Mouse (Mus musculus) lung, postnatal 0 days (tissue): ENCODE measurements at regions not wholly inside any gene's neighbourhood (a gene's known extent, or its start where the extent isn't known, plus 50 kb on each side); places are given as distances from the start of the nearest gene placed in this dataset.
"Not testable (repeated sequence)": the region's sequence is repeated elsewhere in the genome, so short reads cannot be mapped to it uniquely, and the experiment has no call there.

Experiments used
- ATAC-seq: fragments of 200-750 bp; cut with Nextera tagmentation; 2 replicates; pipeline ENCODE4 v1.8.0; 2017; ENCODE audit warnings: moderate library complexity
- DNase-seq: peaks from one replicate; pipeline ENCODE4 v3.0.0-alpha.2; 2016; ENCODE audit warnings: low spot score
- H3K27ac ChIP-seq: fragments of 300-500 bp; sonication (generic); 2 replicates; pipeline ENCODE4 v1.5.1; 2014; ENCODE audit warnings: antibody characterized with exemption, mild to moderate bottlenecking, low read length, mixed read lengths
- H3K27me3 ChIP-seq: fragments of 300-500 bp; sonication (generic); replicated peaks from 2 replicates; pipeline ENCODE4 v1.6.1; 2014; ENCODE audit warnings: low read length, mixed read lengths; ENCODE audit not compliant: insufficient read depth
- H3K36me3 ChIP-seq: fragments of 300-500 bp; sonication (generic); 2 replicates; pipeline ENCODE4 v1.6.1; 2014; ENCODE audit warnings: low read length, mixed read lengths; ENCODE audit not compliant: insufficient read depth
- H3K4me1 ChIP-seq: fragments of 300-500 bp; sonication (generic); 2 replicates; pipeline ENCODE4 v1.6.1; 2014; ENCODE audit warnings: antibody characterized with exemption, low read depth, low read length, mixed read lengths; ENCODE audit not compliant: insufficient read depth
- H3K4me2 ChIP-seq: fragments of 300-500 bp; sonication (generic); replicated peaks from 2 replicates; pipeline ENCODE4 v1.6.1; 2014; ENCODE audit warnings: low read depth, mild to moderate bottlenecking, low read length, moderate library complexity, mixed read lengths
- H3K4me3 ChIP-seq: fragments of 300-500 bp; sonication (generic); 2 replicates; pipeline ENCODE4 v1.5.1; 2014; ENCODE audit warnings: low read depth, low read length
- H3K9ac ChIP-seq: fragments of 300-500 bp; sonication (generic); replicated peaks from 2 replicates; pipeline ENCODE4 v1.6.1; 2014; ENCODE audit warnings: low read depth, mild to moderate bottlenecking
- H3K9me3 ChIP-seq: fragments of 300-500 bp; sonication (generic); 2 replicates; pipeline ENCODE4 v1.6.1; 2016; ENCODE audit warnings: low read length, mixed read lengths
- CTCF ChIP-seq: IDR thresholded peaks from 2 replicates; pipeline ENCODE4 v1.5.1; 2016; ENCODE audit warnings: antibody characterized with exemption, mild to moderate bottlenecking
- EP300 ChIP-seq: IDR thresholded peaks from 2 replicates; pipeline ENCODE4 v1.6.1; 2016; ENCODE audit warnings: antibody characterized with exemption, mild to moderate bottlenecking, control low read depth
- WGBS: fragments of 180-500 bp; shearing (Covaris S2); extraction: QIAGEN DNeasy Blood & Tissue Kit; methylation state at CpG from one replicate; pipeline ENCODE4 v1.1.7; 2014; 5-methylcytosine and 5-hydroxymethylcytosine counted together

GRCm38 (mm10) chr15:19242962-19243361 lies 424.2 kb downstream of the Cdh10 start:
- not testable (repeated sequence) for H3K27me3 ChIP-seq, H3K4me3 ChIP-seq, H3K9me3 ChIP-seq, DNase-seq, ATAC-seq, H3K4me2 ChIP-seq, H3K4me1 ChIP-seq, H3K9ac ChIP-seq, H3K36me3 ChIP-seq, H3K27ac ChIP-seq
- WGBS, result 50% methylated on average over 2 of the region's 2 CpGs

- ATAC-seq (no peak), DNase-seq (no peak)
- no peak overlapping the region for H3K4me2 ChIP-seq
- no peaks in the 10 kb centered on the region for H3K9me3 ChIP-seq
- H3K4me1 ChIP-seq, result no peaks in the 10 kb centered on the region
- no peak overlapping the region for H3K9ac ChIP-seq
- TF ChIP-seq EP300 (no peak), CTCF (no peak)
- no peak overlapping the region for H3K27ac ChIP-seq
- WGBS, result 53% methylated on average over 4 of the region's 4 CpGs
- H3K4me3 ChIP-seq, result no peak overlapping the region
- H3K36me3 ChIP-seq, result no peaks in the 10 kb centered on the region
- H3K27me3 ChIP-seq, result no peaks in the 10 kb centered on the region
Measured at GRCm38 (mm10) chr15:19247489-19247888, 428.7 kb downstream of the Cdh10 start.

DNA sequence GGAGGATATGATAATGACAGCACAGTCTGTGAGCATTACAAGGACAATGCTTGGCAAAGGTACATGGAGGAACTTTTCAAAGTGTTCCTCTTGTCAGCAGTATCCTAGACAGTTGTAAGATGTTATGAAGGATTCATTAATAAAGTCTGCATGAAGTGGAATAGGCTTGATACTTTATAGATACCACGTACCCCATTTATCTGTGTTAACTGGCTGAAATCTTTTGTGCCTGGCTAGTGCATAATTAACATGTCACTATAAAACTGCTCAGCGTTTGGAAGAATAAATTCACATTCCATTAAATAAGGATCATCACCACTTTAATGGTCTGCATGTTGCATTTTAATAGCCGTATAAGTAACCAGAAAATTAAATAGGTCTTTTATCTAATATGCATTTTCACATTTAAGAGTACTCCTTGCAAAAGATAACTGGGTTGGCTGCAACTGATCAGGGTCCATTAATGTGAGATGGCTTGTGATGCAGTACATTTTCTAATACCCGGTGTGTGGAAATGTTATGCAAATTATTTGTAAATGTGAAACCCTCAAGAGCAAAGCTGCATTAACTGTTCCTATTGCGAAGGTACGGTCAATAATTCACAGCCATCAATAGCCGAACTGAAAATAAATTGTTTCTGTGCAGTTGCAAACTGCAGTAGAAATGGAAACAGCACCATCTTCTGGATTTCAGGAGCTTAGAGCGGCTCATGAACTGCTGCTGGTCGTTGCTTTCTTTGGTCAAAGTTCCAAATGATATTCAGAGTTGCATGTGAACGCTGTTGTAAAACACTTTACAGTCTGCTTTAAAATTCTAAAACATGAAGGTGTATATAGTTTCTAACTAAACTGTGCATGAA lies 457.4 kb downstream of the Cdh10 start:
- Histone ChIP-seq H3K27ac (no peak overlapping the region), H3K4me3 (no peak overlapping the region), H3K9me3 (no peaks in the 10 kb centered on the region), H3K4me2 (no peak overlapping the region), H3K36me3 (no peaks in the 10 kb centered on the region), H3K4me1 (no peaks in the 10 kb centered on the region), H3K9ac (no peak overlapping the region), H3K27me3 (no peaks in the 10 kb centered on the region)
- DNase-seq, result no peak
- ATAC-seq, result no peak
- 50% methylated on average over 10 of the region's 10 CpGs for WGBS
- TF ChIP-seq EP300 (no peak), CTCF (peak; percentile 30)

DNA sequence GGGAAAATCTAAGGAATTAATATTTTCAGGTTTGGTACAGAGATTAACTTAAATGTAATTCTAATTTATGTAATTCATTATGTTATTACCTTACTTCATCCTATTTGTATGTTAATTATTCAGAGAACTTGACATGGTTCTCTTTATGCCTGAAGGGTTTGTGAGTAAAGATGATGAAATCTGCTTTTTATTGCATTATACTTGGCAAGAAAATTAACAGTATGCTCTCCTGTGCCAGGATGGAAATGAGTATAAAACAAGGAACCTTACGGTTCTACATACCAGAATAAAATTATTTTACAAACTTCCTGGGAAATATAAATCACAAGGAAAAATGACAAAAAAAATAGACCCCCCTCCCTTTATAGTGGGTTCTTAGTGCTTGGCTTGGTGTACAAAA lies 497.6 kb downstream of the Cdh10 start:
- no peak for TF ChIP-seq CTCF
- TF ChIP-seq EP300, result no peak
- H3K4me2 ChIP-seq, result no peak overlapping the region
- H3K4me3 ChIP-seq, result no peak overlapping the region
- no peaks in the 10 kb centered on the region for H3K4me1 ChIP-seq
- H3K27ac ChIP-seq, result no peak overlapping the region
- DNase-seq (no peak), ATAC-seq (no peak)
- H3K27me3 ChIP-seq, result no peaks in the 10 kb centered on the region
- WGBS, result 76% methylated on average over 1 of the region's 1 CpGs
- H3K36me3 ChIP-seq, result no peaks in the 10 kb centered on the region
- H3K9ac ChIP-seq, result no peak overlapping the region
- no peaks in the 10 kb centered on the region for H3K9me3 ChIP-seq

GRCm38 (mm10) chr15:19356322-19356721 lies 537.6 kb downstream of the Cdh10 start:
- no peaks in the 10 kb centered on the region for H3K9me3 ChIP-seq
- H3K27me3 ChIP-seq, result no peaks in the 10 kb centered on the region
- ATAC-seq (no peak), DNase-seq (no peak)
- TF ChIP-seq EP300, result no peak
- no peak for TF ChIP-seq CTCF
- no peaks in the 10 kb centered on the region for H3K36me3 ChIP-seq
- H3K4me3 ChIP-seq, result no peak overlapping the region
- H3K27ac ChIP-seq, result no peak overlapping the region
- no peak overlapping the region for H3K4me2 ChIP-seq
- H3K4me1 ChIP-seq, result no peaks in the 10 kb centered on the region
- H3K9ac ChIP-seq, result no peak overlapping the region
- WGBS, result 84% methylated on average over 1 of the region's 1 CpGs

DNA sequence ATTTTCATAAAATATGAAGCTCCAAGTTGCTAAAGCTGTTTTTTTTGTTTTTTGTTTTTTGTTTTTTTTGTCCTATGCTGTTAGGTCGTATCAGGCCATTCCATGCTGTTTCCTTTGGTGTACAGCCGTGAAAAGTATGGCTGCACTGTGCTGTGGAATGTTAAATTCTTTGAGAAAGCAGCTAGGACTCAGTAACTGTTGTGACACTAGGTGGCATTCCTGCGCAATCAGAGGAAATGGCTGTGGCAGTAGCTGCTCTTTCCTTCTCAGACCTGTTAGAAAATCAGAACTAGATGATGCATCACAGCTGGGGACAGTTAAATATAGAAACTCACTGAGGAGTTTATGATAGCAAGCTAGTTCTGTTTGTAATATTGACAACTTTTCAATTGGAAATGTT lies 541.9 kb downstream of the Cdh10 start:
- no peaks in the 10 kb centered on the region for H3K9me3 ChIP-seq
- WGBS, result 28% methylated on average over 3 of the region's 3 CpGs
- peak; percentile 7 for DNase-seq
- ATAC-seq, result no peak
- no peaks in the 10 kb centered on the region for H3K27me3 ChIP-seq
- no peak overlapping the region for H3K4me3 ChIP-seq
- no peaks in the 10 kb centered on the region for H3K4me1 ChIP-seq
- no peaks in the 10 kb centered on the region for H3K36me3 ChIP-seq
- no peak for TF ChIP-seq CTCF
- TF ChIP-seq EP300, result no peak
- no peak overlapping the region for H3K4me2 ChIP-seq
- H3K9ac ChIP-seq, result no peak overlapping the region
- no peak overlapping the region for H3K27ac ChIP-seq

DNA sequence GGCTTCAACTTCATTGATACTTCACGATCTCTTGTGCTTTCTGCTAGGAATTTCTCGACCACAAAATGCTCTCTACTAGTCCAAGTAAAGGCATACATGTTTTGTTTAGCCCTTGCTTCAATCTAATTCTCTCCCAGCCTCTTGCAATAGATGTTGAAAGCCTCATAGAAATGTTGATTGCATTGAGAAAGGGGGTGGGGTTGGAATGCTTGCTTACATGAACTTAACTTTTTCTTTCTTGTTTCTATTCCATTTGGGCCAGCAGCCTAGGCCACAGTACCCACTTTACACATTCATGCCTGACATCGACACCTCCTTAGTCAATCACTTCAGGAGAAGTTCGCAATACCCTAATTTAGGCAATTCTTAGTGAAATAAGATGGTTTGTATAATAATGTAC lies 571.2 kb downstream of the Cdh10 start:
- Histone ChIP-seq H3K9me3 (no peaks in the 10 kb centered on the region; the same call in 1 of the 2 replicates), H3K27ac (no peak overlapping the region), H3K27me3 (no peaks in the 10 kb centered on the region), H3K9ac (no peak overlapping the region), H3K4me3 (no peak overlapping the region), H3K4me2 (no peak overlapping the region), H3K4me1 (no peaks in the 10 kb centered on the region), H3K36me3 (no peaks in the 10 kb centered on the region)
- no peak for ATAC-seq
- TF ChIP-seq CTCF, result no peak
- TF ChIP-seq EP300, result no peak
- WGBS, result 69% methylated on average over 4 of the region's 4 CpGs
- no peak for DNase-seq
